Mouse (Mus musculus): ENCODE results near the gene Arl4a. TPM values are rescaled to one million over a fixed set of nuclear protein-coding genes. Genes with fewer than 3 reads are reported as not detected.

Gene Arl4a
- polyA plus RNA-seq, 1 experiment from 2014 or later, result 31.0 TPM

DNA sequence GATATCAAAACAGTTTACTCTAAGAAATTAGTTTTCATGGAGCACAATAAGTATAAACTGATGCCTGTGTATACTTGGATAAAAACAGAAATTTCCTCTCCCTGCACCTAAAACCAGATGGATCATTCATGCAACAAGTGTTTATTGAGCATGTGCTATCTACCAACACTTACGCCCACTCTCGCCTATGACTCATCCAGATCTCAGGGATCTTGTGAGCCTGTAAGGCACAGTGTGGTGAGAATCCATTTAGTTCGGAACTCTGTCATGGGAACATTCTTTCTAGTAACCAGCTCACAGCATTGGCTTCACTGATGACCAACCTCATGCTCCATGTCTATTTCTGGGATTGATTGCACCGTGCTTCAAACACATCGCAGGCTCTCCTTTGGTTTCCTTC lies 58.8 kb downstream of the Arl4a start:
- H3K36me3 ChIP-seq, result no peaks in the 10 kb centered on the region
- no peak overlapping the region for H3K9ac ChIP-seq
- no peak overlapping the region for H3K4me3 ChIP-seq
- no peak overlapping the region for H3K4me2 ChIP-seq
- H3K4me1 ChIP-seq, result no peaks in the 10 kb centered on the region
- ATAC-seq (ENCODE audit: borderline replicate concordance, extremely low read depth, low FRiP score, low TSS enrichment), result no peak
- 90% methylated on average over 5 of the region's 5 CpGs for WGBS
- H3K9me3 ChIP-seq, result no peaks in the 10 kb centered on the region
- no peak overlapping the region for H3K27ac ChIP-seq
- H3K27me3 ChIP-seq, result no peaks in the 10 kb centered on the region

DNA sequence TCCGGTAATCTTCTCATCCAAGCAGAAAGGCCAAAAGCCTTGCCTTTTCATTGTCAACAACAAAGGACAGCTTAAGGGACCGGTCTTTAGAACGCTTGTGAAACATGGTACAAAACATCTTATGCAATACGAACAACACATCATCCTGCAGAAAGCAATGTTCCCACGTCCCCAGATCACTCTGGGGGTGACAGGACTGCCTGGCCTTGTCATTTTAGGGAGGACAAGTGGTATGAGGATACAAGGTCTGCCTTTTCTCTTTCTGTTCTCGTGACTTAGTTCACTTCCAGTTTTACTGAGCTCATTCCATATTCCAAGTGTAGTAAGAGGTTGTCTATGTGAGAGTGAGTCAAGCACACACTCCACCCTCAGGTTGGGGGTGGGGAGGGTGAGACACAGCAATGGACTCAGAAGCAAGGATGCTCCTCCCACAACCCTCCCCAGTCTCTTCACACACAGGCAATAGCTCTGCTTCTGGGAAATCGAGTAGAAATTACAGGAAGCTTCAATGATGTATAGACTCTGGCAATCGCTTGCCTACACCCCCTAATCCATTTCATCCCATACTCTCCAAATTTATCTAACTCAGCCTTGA lies 59.7 kb downstream of the Arl4a start:
- no peak for ATAC-seq (ENCODE audit: borderline replicate concordance, extremely low read depth, low FRiP score, low TSS enrichment)
- no peaks in the 10 kb centered on the region for H3K4me1 ChIP-seq
- H3K4me2 ChIP-seq, result no peak overlapping the region
- 79% methylated on average over 8 of the region's 8 CpGs for WGBS
- no peak overlapping the region for H3K27ac ChIP-seq
- H3K27me3 ChIP-seq, result no peaks in the 10 kb centered on the region
- no peaks in the 10 kb centered on the region for H3K9me3 ChIP-seq
- no peak overlapping the region for H3K4me3 ChIP-seq
- no peak overlapping the region for H3K9ac ChIP-seq
- no peaks in the 10 kb centered on the region for H3K36me3 ChIP-seq

DNA sequence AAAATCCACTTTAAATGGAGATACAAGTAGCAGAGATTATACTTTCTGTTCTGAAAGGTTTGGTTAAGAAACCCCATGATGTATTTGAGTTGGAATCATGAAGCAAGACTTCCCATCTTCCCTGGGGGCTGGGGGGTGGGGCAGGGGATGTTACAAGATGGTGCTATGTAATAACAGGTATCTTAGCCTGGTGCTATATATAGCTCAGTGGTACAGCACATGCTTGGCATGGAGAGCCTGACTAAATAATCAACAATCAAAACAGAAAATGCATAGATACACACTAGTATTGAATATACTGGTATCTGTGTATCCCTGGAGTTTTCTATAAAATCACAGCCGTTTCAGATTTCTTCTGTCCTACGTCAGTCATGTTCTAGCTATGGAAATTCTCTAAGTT lies 61.4 kb downstream of the Arl4a start:
- WGBS, result 90% methylated on average over 2 of the region's 2 CpGs
- Histone ChIP-seq H3K27ac (no peak overlapping the region), H3K9ac (no peak overlapping the region), H3K27me3 (no peaks in the 10 kb centered on the region), H3K4me1 (no peaks in the 10 kb centered on the region), H3K4me2 (no peak overlapping the region), H3K36me3 (no peaks in the 10 kb centered on the region), H3K4me3 (no peak overlapping the region), H3K9me3 (no peaks in the 10 kb centered on the region)
- ATAC-seq (ENCODE audit: borderline replicate concordance, extremely low read depth, low FRiP score, low TSS enrichment), result no peak

DNA sequence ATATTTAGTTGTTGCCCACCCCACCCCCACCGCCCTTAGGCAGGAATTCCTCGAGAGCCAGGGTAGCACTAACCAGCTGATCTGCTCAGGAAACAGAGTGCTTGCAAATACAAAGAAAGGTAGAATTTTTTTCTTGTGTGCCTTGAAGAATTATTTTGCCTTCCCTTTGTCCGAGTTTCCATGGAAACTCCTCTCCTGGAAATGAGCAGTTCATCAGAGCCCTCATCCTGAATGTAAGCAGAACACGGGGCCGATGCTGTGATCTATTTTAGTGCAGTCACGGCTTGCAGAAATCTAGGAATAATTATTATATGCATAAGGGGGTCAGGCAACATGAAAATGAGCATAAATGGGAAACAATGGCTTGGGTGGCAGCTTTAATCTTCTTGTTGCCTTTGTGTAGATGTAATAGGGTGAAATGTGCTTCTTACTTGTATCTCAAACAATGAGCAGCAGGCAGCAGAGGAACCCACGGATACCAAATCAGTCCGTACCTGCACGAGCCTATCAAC lies 61.9 kb downstream of the Arl4a start:
- Histone ChIP-seq H3K4me1 (no peaks in the 10 kb centered on the region), H3K36me3 (no peaks in the 10 kb centered on the region), H3K4me2 (no peak overlapping the region), H3K27me3 (no peaks in the 10 kb centered on the region), H3K4me3 (no peak overlapping the region), H3K9me3 (no peaks in the 10 kb centered on the region), H3K27ac (no peak overlapping the region), H3K9ac (no peak overlapping the region)
- 50% methylated on average over 9 of the region's 9 CpGs for WGBS
- no peak for ATAC-seq (ENCODE audit: borderline replicate concordance, extremely low read depth, low FRiP score, low TSS enrichment)

DNA sequence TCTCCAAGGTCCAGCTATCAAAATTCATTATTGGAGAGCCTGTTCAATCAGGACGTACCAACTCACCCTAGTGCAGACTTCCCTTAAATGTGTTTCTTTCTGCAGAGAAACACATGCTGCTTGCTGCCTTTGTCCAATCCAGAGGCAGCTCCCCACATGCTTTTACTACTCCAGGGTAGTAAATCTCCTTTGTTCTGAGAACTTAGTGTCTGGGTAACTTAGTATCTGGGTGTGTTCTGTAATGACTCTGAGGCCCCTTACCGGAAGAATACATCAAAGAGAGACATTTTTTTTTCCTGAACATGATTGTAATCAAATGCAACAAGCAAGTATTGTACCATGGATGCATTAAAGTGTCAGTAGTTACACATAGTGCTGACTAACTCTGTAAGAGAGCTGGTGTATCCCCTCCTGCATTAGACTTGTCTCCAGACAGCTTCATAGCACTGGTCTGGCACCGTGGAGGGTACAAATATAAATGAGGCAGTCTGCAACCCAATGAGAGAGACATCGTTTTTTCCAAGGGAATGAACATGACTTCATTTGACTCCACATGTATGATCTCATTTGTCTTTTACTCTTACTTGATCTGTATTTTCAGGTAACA lies 62.7 kb downstream of the Arl4a start:
- Histone ChIP-seq H3K4me1 (no peaks in the 10 kb centered on the region), H3K4me2 (no peak overlapping the region), H3K27ac (no peak overlapping the region), H3K9ac (no peak overlapping the region), H3K9me3 (no peaks in the 10 kb centered on the region), H3K36me3 (no peaks in the 10 kb centered on the region), H3K4me3 (no peak overlapping the region), H3K27me3 (no peaks in the 10 kb centered on the region)
- no peak for ATAC-seq (ENCODE audit: borderline replicate concordance, extremely low read depth, low FRiP score, low TSS enrichment)
- WGBS, result 60% methylated on average over 4 of the region's 4 CpGs

DNA sequence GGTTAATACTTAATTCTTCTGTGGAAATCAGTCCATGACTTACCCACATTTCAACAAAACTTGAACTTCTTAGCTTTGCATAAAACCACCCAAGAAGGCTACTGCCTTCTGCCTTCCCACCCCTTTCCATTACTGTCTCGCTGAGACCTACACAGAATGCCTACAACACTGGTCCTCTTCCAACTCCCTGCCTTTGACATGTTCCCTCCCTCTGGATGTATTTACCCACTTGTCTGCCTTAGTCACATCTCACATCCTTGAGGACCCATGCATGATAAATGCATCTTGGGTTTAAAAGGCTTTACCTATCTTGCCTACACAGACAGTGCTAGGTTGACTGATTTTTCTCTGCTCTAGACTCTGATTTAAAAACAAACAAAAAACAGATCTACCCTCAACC lies 63.6 kb downstream of the Arl4a start:
- no peaks in the 10 kb centered on the region for H3K27me3 ChIP-seq
- H3K4me3 ChIP-seq, result no peak overlapping the region
- 53% methylated on average over 1 of the region's 1 CpGs for WGBS
- no peaks in the 10 kb centered on the region for H3K9me3 ChIP-seq
- H3K36me3 ChIP-seq, result no peaks in the 10 kb centered on the region
- ATAC-seq (ENCODE audit: borderline replicate concordance, extremely low read depth, low FRiP score, low TSS enrichment), result no peak
- no peak overlapping the region for H3K9ac ChIP-seq
- no peak overlapping the region for H3K4me2 ChIP-seq
- H3K4me1 ChIP-seq, result no peaks in the 10 kb centered on the region
- no peak overlapping the region for H3K27ac ChIP-seq

DNA sequence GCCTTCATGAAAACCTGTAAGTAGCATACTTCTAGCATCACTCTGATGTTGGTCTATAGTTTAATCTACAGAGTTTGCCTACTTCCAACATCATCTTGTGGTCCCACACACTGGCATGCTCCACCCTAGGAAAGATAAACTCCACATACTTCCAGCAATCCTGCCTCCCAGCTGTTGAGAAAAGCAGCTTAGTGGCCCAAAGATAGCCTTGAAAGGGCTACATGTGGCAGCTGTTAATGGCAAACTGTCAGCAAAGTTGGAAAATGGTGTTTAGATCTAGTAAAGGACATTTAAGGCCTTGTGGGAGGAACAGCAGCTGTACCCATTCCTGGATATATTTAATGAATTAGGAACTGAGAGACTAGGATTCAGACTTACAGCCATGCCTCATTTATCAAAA lies 68.3 kb downstream of the Arl4a start:
- Histone ChIP-seq H3K27me3 (no peaks in the 10 kb centered on the region), H3K4me3 (no peak overlapping the region), H3K9me3 (no peaks in the 10 kb centered on the region), H3K27ac (no peak overlapping the region), H3K36me3 (no peaks in the 10 kb centered on the region), H3K4me2 (no peak overlapping the region), H3K9ac (no peak overlapping the region), H3K4me1 (no peaks in the 10 kb centered on the region)
- ATAC-seq (ENCODE audit: borderline replicate concordance, extremely low read depth, low FRiP score, low TSS enrichment), result no peak

DNA sequence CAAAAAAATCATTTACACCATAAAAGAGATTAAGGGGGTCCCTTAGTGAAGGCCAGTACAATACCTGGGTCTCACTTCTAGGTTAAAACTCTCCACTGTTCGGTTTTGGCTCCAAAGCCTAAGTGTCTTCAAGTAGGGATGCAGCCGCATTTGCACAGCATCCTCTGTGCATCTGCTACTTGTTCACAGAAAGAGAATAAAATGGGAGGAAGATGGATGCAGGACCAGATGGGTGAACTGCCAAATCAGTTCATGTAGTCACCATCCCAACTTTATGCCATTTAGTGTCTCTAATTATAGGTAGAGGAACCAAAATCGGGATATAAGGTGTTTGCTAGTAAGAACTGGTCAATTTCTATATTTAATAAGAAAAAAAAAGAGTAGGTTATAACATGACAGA lies 69.7 kb downstream of the Arl4a start:
- Histone ChIP-seq H3K9ac (no peak overlapping the region), H3K9me3 (no peaks in the 10 kb centered on the region), H3K4me3 (no peak overlapping the region), H3K27me3 (no peaks in the 10 kb centered on the region), H3K4me2 (no peak overlapping the region), H3K4me1 (no peaks in the 10 kb centered on the region), H3K27ac (no peak overlapping the region), H3K36me3 (no peaks in the 10 kb centered on the region)
- no peak for ATAC-seq (ENCODE audit: borderline replicate concordance, extremely low read depth, low FRiP score, low TSS enrichment)
- 89% methylated on average over 3 of the region's 3 CpGs for WGBS

DNA sequence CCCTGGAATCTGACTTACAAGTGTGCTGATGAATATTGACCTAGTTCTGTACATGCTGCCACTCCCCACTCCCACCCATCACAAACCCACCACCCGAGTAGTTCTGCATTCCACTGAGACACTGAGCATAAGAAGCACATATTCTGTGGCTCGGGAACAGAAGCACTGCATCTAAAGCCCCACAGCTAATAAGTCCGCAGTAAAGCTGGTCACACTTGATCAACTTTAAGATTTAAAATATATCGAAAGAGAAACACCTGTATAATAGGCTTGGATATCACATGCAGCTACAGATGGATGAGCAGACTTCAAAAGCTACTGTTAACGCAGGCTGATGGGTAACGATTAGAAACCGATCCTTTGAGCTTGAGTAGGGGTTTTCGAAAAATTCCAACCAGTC lies 78.7 kb downstream of the Arl4a start:
- Histone ChIP-seq H3K4me1 (no peaks in the 10 kb centered on the region), H3K27ac (no peak overlapping the region), H3K9me3 (no peaks in the 10 kb centered on the region), H3K4me3 (no peak overlapping the region), H3K4me2 (no peak overlapping the region), H3K9ac (no peak overlapping the region), H3K27me3 (no peaks in the 10 kb centered on the region), H3K36me3 (no peaks in the 10 kb centered on the region)
- WGBS, result 85% methylated on average over 8 of the region's 8 CpGs
- ATAC-seq (ENCODE audit: borderline replicate concordance, extremely low read depth, low FRiP score, low TSS enrichment), result no peak

DNA sequence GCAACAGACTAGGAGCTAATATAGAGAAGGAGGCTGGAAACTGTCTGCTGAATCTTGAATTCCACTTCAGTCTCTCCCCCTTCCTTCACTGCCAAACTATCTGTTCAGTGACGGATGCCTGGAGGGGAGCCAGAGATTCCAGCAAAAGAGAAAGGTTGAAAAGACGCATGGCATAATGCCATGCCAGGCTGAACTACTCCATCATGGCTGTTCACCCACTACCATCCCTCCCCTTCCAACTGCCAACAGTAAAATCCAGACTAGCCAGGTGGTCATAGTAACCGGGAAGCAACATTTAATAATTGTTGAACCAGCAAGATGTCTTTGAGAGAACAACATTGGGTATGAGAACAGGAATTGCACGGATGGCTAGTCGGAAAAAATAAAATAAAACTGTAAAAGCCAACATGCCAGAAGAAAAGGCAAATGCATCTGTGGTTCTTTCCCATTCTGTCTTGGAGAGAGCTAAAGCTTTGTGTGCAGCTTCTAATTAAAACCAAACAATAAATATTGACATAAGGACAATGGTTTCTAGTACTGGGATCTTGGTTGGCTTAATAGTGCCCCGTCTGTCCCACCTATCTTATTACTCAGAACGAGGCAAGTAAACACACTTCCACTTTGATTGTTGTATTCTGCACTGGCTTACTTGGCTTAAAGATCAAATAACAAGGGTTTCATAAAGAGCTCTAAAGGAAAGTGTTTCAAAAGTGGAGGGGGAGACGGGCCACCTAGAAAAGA lies 79.7 kb downstream of the Arl4a start:
- H3K36me3 ChIP-seq, result no peaks in the 10 kb centered on the region
- H3K27me3 ChIP-seq, result no peaks in the 10 kb centered on the region
- H3K4me1 ChIP-seq, result no peaks in the 10 kb centered on the region
- no peaks in the 10 kb centered on the region for H3K9me3 ChIP-seq
- no peak overlapping the region for H3K27ac ChIP-seq
- H3K4me3 ChIP-seq, result no peak overlapping the region
- no peak overlapping the region for H3K4me2 ChIP-seq
- 46% methylated on average over 8 of the region's 8 CpGs for WGBS
- ATAC-seq (ENCODE audit: borderline replicate concordance, extremely low read depth, low FRiP score, low TSS enrichment), result no peak
- H3K9ac ChIP-seq, result no peak overlapping the region

DNA sequence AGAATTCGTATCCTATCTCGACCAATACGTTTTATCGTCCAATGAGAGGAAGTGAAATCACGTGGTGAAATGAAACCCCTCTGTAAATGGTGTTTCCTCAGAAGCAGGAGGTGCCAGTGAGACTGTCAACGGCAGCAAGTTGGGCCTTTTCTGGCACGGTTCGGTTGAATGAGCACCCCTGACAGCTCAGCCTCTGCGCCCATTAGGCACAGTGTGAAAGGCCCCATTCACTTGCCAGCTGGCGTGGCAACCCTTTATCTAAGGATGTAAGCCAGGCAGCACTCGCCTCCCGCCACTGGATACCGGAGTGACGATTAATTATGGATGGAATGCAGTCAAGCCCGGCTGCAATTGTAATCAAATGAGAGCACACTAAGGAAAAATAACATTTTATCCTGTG lies 81.4 kb downstream of the Arl4a start:
- no peak overlapping the region for H3K4me3 ChIP-seq
- H3K9ac ChIP-seq, result no peak overlapping the region
- no peak overlapping the region for H3K4me2 ChIP-seq
- no peaks in the 10 kb centered on the region for H3K4me1 ChIP-seq
- 65% methylated on average over 15 of the region's 15 CpGs for WGBS
- no peak for ATAC-seq (ENCODE audit: borderline replicate concordance, extremely low read depth, low FRiP score, low TSS enrichment)
- H3K36me3 ChIP-seq, result no peaks in the 10 kb centered on the region
- no peaks in the 10 kb centered on the region for H3K9me3 ChIP-seq
- H3K27me3 ChIP-seq, result no peaks in the 10 kb centered on the region
- H3K27ac ChIP-seq, result no peak overlapping the region
